Mouse (Mus musculus): ENCODE results near the gene Cacna1h. TPM values are rescaled to one million over a fixed set of nuclear protein-coding genes. Genes with fewer than 3 reads are reported as not detected.

Cacna1h gene
- polyA plus RNA-seq, 1 experiment from 2014 or later = 5.9 TPM

- ATAC-seq (ENCODE audit: low FRiP score) = no peak
- H3K27me3 ChIP-seq (ENCODE audit: control insufficient read depth, insufficient read depth, low read length) = no peaks in the 10 kb centered on the region
- no peak overlapping the region for H3K4me3 ChIP-seq (ENCODE audit: low read depth, low read length)
- no peak overlapping the region for H3K27ac ChIP-seq (ENCODE audit: low read depth, low read length)
- H3K9me3 ChIP-seq (ENCODE audit: control insufficient read depth, low read length) = no peaks in the 10 kb centered on the region
- H3K36me3 ChIP-seq (ENCODE audit: control insufficient read depth, insufficient read depth, low read length) = no peaks in the 10 kb centered on the region
- DNase-seq (ENCODE audit: low spot score) = no peak
- peaks cover 26% of the 10 kb centered on the region for H3K4me1 ChIP-seq (replicated peaks; ENCODE audit: control insufficient read depth, insufficient read depth, low read length)
- H3K4me2 ChIP-seq (replicated peaks; ENCODE audit: low read depth, low read length) = no peak overlapping the region
- 73% methylated on average over 4 of the region's 4 CpGs for WGBS
- H3K9ac ChIP-seq (ENCODE audit: low read depth, low read length) = no peak overlapping the region
These were observed 26.2 kb downstream of the Cacna1h start for GRCm38 (mm10) chr17:25407352-25407751.

GRCm38 (mm10) chr17:25406011-25406441, 27.6 kb downstream of the Cacna1h start:
- Histone ChIP-seq H3K27me3 (ENCODE audit: control insufficient read depth, insufficient read depth, low read length) (no peaks in the 10 kb centered on the region), H3K36me3 (ENCODE audit: control insufficient read depth, insufficient read depth, low read length) (no peaks in the 10 kb centered on the region), H3K4me1 (replicated peaks; ENCODE audit: control insufficient read depth, insufficient read depth, low read length) (peaks cover 26% of the 10 kb centered on the region), H3K4me3 (ENCODE audit: low read depth, low read length) (no peak overlapping the region), H3K9me3 (ENCODE audit: control insufficient read depth, low read length) (no peaks in the 10 kb centered on the region), H3K9ac (ENCODE audit: low read depth, low read length) (no peak overlapping the region), H3K4me2 (replicated peaks; ENCODE audit: low read depth, low read length) (no peak overlapping the region), H3K27ac (ENCODE audit: low read depth, low read length) (peak overlapping the region; percentile 18)
- ATAC-seq (ENCODE audit: low FRiP score) = peak; percentile 44
- DNase-seq (ENCODE audit: low spot score) = peak; percentile 37
- WGBS = 9% methylated on average over 6 of the region's 6 CpGs

GRCm38 (mm10) chr17:25405224-25405895, 28.2 kb downstream of the Cacna1h start:
- Histone ChIP-seq H3K4me2 (replicated peaks; ENCODE audit: low read depth, low read length) (no peak overlapping the region), H3K9ac (ENCODE audit: low read depth, low read length) (no peak overlapping the region), H3K27me3 (ENCODE audit: control insufficient read depth, insufficient read depth, low read length) (no peaks in the 10 kb centered on the region), H3K36me3 (ENCODE audit: control insufficient read depth, insufficient read depth, low read length) (no peaks in the 10 kb centered on the region), H3K4me3 (ENCODE audit: low read depth, low read length) (no peak overlapping the region), H3K4me1 (replicated peaks; ENCODE audit: control insufficient read depth, insufficient read depth, low read length) (peaks cover 26% of the 10 kb centered on the region), H3K9me3 (ENCODE audit: control insufficient read depth, low read length) (no peaks in the 10 kb centered on the region), H3K27ac (ENCODE audit: low read depth, low read length) (peak overlapping the region; percentile 18)
- ATAC-seq (ENCODE audit: low FRiP score) (peak; percentile 34; the same call in 1 of the 2 replicates), DNase-seq (ENCODE audit: low spot score) (peak; percentile 31)
- WGBS = 11% methylated on average over 8 of the region's 10 CpGs

GRCm38 (mm10) chr17:25404190-25404589, 29.4 kb downstream of the Cacna1h start:
- 28% methylated on average over 3 of the region's 3 CpGs for WGBS
- Histone ChIP-seq H3K4me3 (ENCODE audit: low read depth, low read length) (no peak overlapping the region), H3K27me3 (ENCODE audit: control insufficient read depth, insufficient read depth, low read length) (no peaks in the 10 kb centered on the region), H3K4me2 (replicated peaks; ENCODE audit: low read depth, low read length) (no peak overlapping the region), H3K36me3 (ENCODE audit: control insufficient read depth, insufficient read depth, low read length) (no peaks in the 10 kb centered on the region), H3K27ac (ENCODE audit: low read depth, low read length) (peak overlapping the region; percentile 18), H3K9me3 (ENCODE audit: control insufficient read depth, low read length) (no peaks in the 10 kb centered on the region), H3K4me1 (replicated peaks; ENCODE audit: control insufficient read depth, insufficient read depth, low read length) (peaks cover 26% of the 10 kb centered on the region), H3K9ac (ENCODE audit: low read depth, low read length) (no peak overlapping the region)
- DNase-seq (ENCODE audit: low spot score) = peak; percentile 31
- no peak for ATAC-seq (ENCODE audit: low FRiP score)

- no peak for DNase-seq (ENCODE audit: low spot score)
- no peak for ATAC-seq (ENCODE audit: low FRiP score)
- H3K4me1 ChIP-seq (replicated peaks; ENCODE audit: control insufficient read depth, insufficient read depth, low read length) = peaks cover 22% of the 10 kb centered on the region
These were observed 31.4 kb downstream of the Cacna1h start for GRCm38 (mm10) chr17:25402224-25402623.

GRCm38 (mm10) chr17:25401491-25401890, 32.1 kb downstream of the Cacna1h start:
- H3K9me3 ChIP-seq (ENCODE audit: control insufficient read depth, low read length) = no peaks in the 10 kb centered on the region
- H3K9ac ChIP-seq (ENCODE audit: low read depth, low read length) = no peak overlapping the region
- 51% methylated on average over 4 of the region's 4 CpGs for WGBS
- H3K4me3 ChIP-seq (ENCODE audit: low read depth, low read length) = no peak overlapping the region
- peaks cover 17% of the 10 kb centered on the region for H3K4me1 ChIP-seq (replicated peaks; ENCODE audit: control insufficient read depth, insufficient read depth, low read length)
- H3K36me3 ChIP-seq (ENCODE audit: control insufficient read depth, insufficient read depth, low read length) = no peaks in the 10 kb centered on the region
- no peak for ATAC-seq (ENCODE audit: low FRiP score)
- no peak for DNase-seq (ENCODE audit: low spot score)
- no peaks in the 10 kb centered on the region for H3K27me3 ChIP-seq (ENCODE audit: control insufficient read depth, insufficient read depth, low read length)
- no peak overlapping the region for H3K27ac ChIP-seq (ENCODE audit: low read depth, low read length)
- no peak overlapping the region for H3K4me2 ChIP-seq (replicated peaks; ENCODE audit: low read depth, low read length)

More at GRCm38 (mm10) chr17:25402224-25402623, 31.4 kb downstream of the Cacna1h start:
- Histone ChIP-seq H3K4me3 (ENCODE audit: low read depth, low read length) (no peak overlapping the region), H3K36me3 (ENCODE audit: control insufficient read depth, insufficient read depth, low read length) (no peaks in the 10 kb centered on the region), H3K4me2 (replicated peaks; ENCODE audit: low read depth, low read length) (no peak overlapping the region), H3K27me3 (ENCODE audit: control insufficient read depth, insufficient read depth, low read length) (no peaks in the 10 kb centered on the region), H3K27ac (ENCODE audit: low read depth, low read length) (no peak overlapping the region), H3K9ac (ENCODE audit: low read depth, low read length) (no peak overlapping the region), H3K9me3 (ENCODE audit: control insufficient read depth, low read length) (no peaks in the 10 kb centered on the region)
- 85% methylated on average over 13 of the region's 13 CpGs for WGBS

- Histone ChIP-seq H3K27me3 (ENCODE audit: control insufficient read depth, insufficient read depth, low read length) (no peaks in the 10 kb centered on the region), H3K36me3 (ENCODE audit: control insufficient read depth, insufficient read depth, low read length) (no peaks in the 10 kb centered on the region), H3K4me2 (replicated peaks; ENCODE audit: low read depth, low read length) (no peak overlapping the region), H3K4me1 (replicated peaks; ENCODE audit: control insufficient read depth, insufficient read depth, low read length) (peaks cover 9% of the 10 kb centered on the region; the same call in 1 of the 2 replicates), H3K9me3 (ENCODE audit: control insufficient read depth, low read length) (no peaks in the 10 kb centered on the region), H3K27ac (ENCODE audit: low read depth, low read length) (no peak overlapping the region), H3K9ac (ENCODE audit: low read depth, low read length) (no peak overlapping the region), H3K4me3 (ENCODE audit: low read depth, low read length) (no peak overlapping the region)
- DNase-seq (ENCODE audit: low spot score) (peak; percentile 74), ATAC-seq (ENCODE audit: low FRiP score) (no peak)
- 12% methylated on average over 7 of the region's 7 CpGs for WGBS
These were observed 33.1 kb downstream of the Cacna1h start for GRCm38 (mm10) chr17:25400443-25400842.

- WGBS = 48% methylated on average over 13 of the region's 13 CpGs
- Histone ChIP-seq H3K27me3 (ENCODE audit: control insufficient read depth, insufficient read depth, low read length) (no peaks in the 10 kb centered on the region), H3K4me1 (replicated peaks; ENCODE audit: control insufficient read depth, insufficient read depth, low read length) (no peaks in the 10 kb centered on the region; the same call in 1 of the 2 replicates), H3K4me2 (replicated peaks; ENCODE audit: low read depth, low read length) (no peak overlapping the region), H3K9ac (ENCODE audit: low read depth, low read length) (no peak overlapping the region), H3K36me3 (ENCODE audit: control insufficient read depth, insufficient read depth, low read length) (no peaks in the 10 kb centered on the region), H3K9me3 (ENCODE audit: control insufficient read depth, low read length) (no peaks in the 10 kb centered on the region), H3K27ac (ENCODE audit: low read depth, low read length) (no peak overlapping the region), H3K4me3 (ENCODE audit: low read depth, low read length) (no peak overlapping the region)
- no peak for ATAC-seq (ENCODE audit: low FRiP score)
- DNase-seq (ENCODE audit: low spot score) = no peak
These were observed 35.1 kb downstream of the Cacna1h start for GRCm38 (mm10) chr17:25398520-25398838.

- no peak overlapping the region for H3K27ac ChIP-seq (ENCODE audit: low read depth, low read length)
- no peak overlapping the region for H3K9ac ChIP-seq (ENCODE audit: low read depth, low read length)
- 29% methylated on average over 14 of the region's 14 CpGs for WGBS
- H3K4me3 ChIP-seq (ENCODE audit: low read depth, low read length) = no peak overlapping the region
- no peaks in the 10 kb centered on the region; the same call in 1 of the 2 replicates for H3K4me1 ChIP-seq (replicated peaks; ENCODE audit: control insufficient read depth, insufficient read depth, low read length)
- DNase-seq (ENCODE audit: low spot score) = peak; percentile 92
- no peaks in the 10 kb centered on the region for H3K36me3 ChIP-seq (ENCODE audit: control insufficient read depth, insufficient read depth, low read length)
- no peak overlapping the region for H3K4me2 ChIP-seq (replicated peaks; ENCODE audit: low read depth, low read length)
- peak; percentile 61 for ATAC-seq (ENCODE audit: low FRiP score)
- no peaks in the 10 kb centered on the region for H3K9me3 ChIP-seq (ENCODE audit: control insufficient read depth, low read length)
- no peaks in the 10 kb centered on the region for H3K27me3 ChIP-seq (ENCODE audit: control insufficient read depth, insufficient read depth, low read length)
These were observed 35.6 kb downstream of the Cacna1h start for GRCm38 (mm10) chr17:25397804-25398519.
